Comparison of ENCODE assay signal across 25 mouse cellular contexts in genomic region chr3:81963768-81964167, GRCm38 (mm10). TPM values are rescaled to one million over a fixed set of nuclear protein-coding genes. Genes with fewer than 3 reads are reported as not detected.
DNase-seq lines count a peak whose midpoint lies in the region; ATAC-seq and TF ChIP-seq lines count a peak whose summit lies in the region.
"Had no signal": no experiment of that assay in that cellular context is flagged by ENCODE, and none has a peak within 500 bp of the region (broad histone marks: within the 10 kb centered on the region; RNA-seq: fewer than 3 reads in every experiment).

No protein-coding gene starts in this region.

- TF ChIP-seq CTCF in brain, embryonic 14.5 days (IDR thresholded peaks at IDR 0.05; ENCODE audit: borderline replicate concordance, extremely low read depth, insufficient read depth, insufficient read length): no peak

- no peaks in the 10 kb centered on the region for H3K4me1 ChIP-seq in kidney, embryonic 16.5 days (ENCODE audit: insufficient read depth, low read length)
- H3K4me1 ChIP-seq: embryonic facial prominence, embryonic 15.5 days; hindbrain, embryonic 15.5 days; limb, embryonic 10.5 days; liver, embryonic 12.5 days; midbrain, embryonic 12.5 days; neural tube, embryonic 12.5 days had no signal

- no peak overlapping the region for H3K27ac ChIP-seq in kidney, embryonic 16.5 days (ENCODE audit: low read length)
- H3K27ac ChIP-seq: embryonic facial prominence, embryonic 15.5 days; heart, adult 2 months; hindbrain, embryonic 15.5 days; limb, embryonic 10.5 days; liver, embryonic 12.5 days; midbrain, embryonic 12.5 days; neural tube, embryonic 12.5 days had no signal

- ATAC-seq in megakaryocyte progenitor cell, adult 5-6 weeks (replicated peaks; ENCODE audit: poor library complexity): peak; percentile 70
- no peak for ATAC-seq in kidney, embryonic 16.5 days (ENCODE audit: low FRiP score, low TSS enrichment)
- ATAC-seq: intestine, embryonic 16.5 days; liver, embryonic 12.5 days had no signal

- no peaks in the 10 kb centered on the region for H3K36me3 ChIP-seq in kidney, embryonic 16.5 days (ENCODE audit: insufficient read depth, low read length)
- H3K36me3 ChIP-seq: embryonic facial prominence, embryonic 15.5 days; hindbrain, embryonic 15.5 days; limb, embryonic 10.5 days; liver, embryonic 12.5 days; midbrain, embryonic 12.5 days; neural tube, embryonic 12.5 days had no signal

- H3K9ac ChIP-seq in kidney, embryonic 16.5 days (replicated peaks; ENCODE audit: low read length): no peak overlapping the region
- H3K9ac ChIP-seq: embryonic facial prominence, embryonic 15.5 days; hindbrain, embryonic 15.5 days; liver, embryonic 12.5 days; midbrain, embryonic 12.5 days; neural tube, embryonic 12.5 days had no signal

- 74% methylated on average over 5 of the region's 5 CpGs for WGBS in kidney, embryonic 16.5 days

- H3K9me3 ChIP-seq in kidney, embryonic 16.5 days (ENCODE audit: low read length): no peaks in the 10 kb centered on the region
- H3K9me3 ChIP-seq: embryonic facial prominence, embryonic 15.5 days; hindbrain, embryonic 15.5 days; limb, embryonic 10.5 days; liver, embryonic 12.5 days; midbrain, embryonic 12.5 days; neural tube, embryonic 12.5 days had no signal

- TF ChIP-seq POLR2A in brain, embryonic 14.5 days (IDR thresholded peaks at IDR 0.05; ENCODE audit: borderline replicate concordance, extremely low read depth, insufficient read depth, insufficient read length, poor library complexity, severe bottlenecking): no peak

- H3K4me3 ChIP-seq in kidney, embryonic 16.5 days (ENCODE audit: low read length): no peak overlapping the region
- H3K4me3 ChIP-seq: embryonic facial prominence, embryonic 15.5 days; heart, adult 2 months; hindbrain, embryonic 15.5 days; limb, embryonic 10.5 days; liver, embryonic 12.5 days; midbrain, embryonic 12.5 days; neural tube, embryonic 12.5 days had no signal

- no peak overlapping the region for H3K4me2 ChIP-seq in kidney, embryonic 16.5 days (replicated peaks; ENCODE audit: low read depth, low read length)
- H3K4me2 ChIP-seq: embryonic facial prominence, embryonic 15.5 days; hindbrain, embryonic 15.5 days; liver, embryonic 12.5 days; midbrain, embryonic 12.5 days; neural tube, embryonic 12.5 days had no signal

- no peaks in the 10 kb centered on the region for H3K27me3 ChIP-seq in kidney, embryonic 16.5 days (ENCODE audit: insufficient read depth, low read length)
- H3K27me3 ChIP-seq: embryonic facial prominence, embryonic 15.5 days; hindbrain, embryonic 15.5 days; liver, embryonic 12.5 days; midbrain, embryonic 12.5 days; neural tube, embryonic 12.5 days had no signal

- DNase-seq in brain, adult 2 months (ENCODE audit: low read depth, low spot score): peak; percentile 81
- DNase-seq in brain, embryonic 14.5 days (ENCODE audit: low read depth): peak; percentile 29
- DNase-seq in cerebellum, adult 9-11 months: peak; percentile 28
- DNase-seq in spleen, postnatal 10 days (ENCODE audit: low spot score in 2 of 2): no peak
- no peak for DNase-seq in lung, postnatal 36 days
- DNase-seq: gastrocnemius, postnatal 10 days; heart, adult 2 months; heart, postnatal 36 days; kidney, postnatal 10 days; lung, adult 2 months; thymus, adult 18-20 months had no signal

RNA-seq across cellular contexts. Expression of gene Tdo2, which starts 12.2 kb away (rescaled TPM):
- polyA plus RNA-seq in brain, embryonic 14.5 days (2012; rRNA removed): 0.04 and 0.18 TPM in 2 replicates
- not detected in 2 replicates for total RNA-seq in megakaryocyte progenitor cell, adult 5-6 weeks (2015)
- total RNA-seq in megakaryocyte progenitor cell, adult 5-6 weeks (2017): not detected in 2 replicates
- 0.07 and 0.19 TPM in 2 replicates for polyA plus RNA-seq in kidney, embryonic 16.5 days (2015; fragmentation: Nextera tagmentation; extraction: Ambion mirVana)
- total RNA-seq: gastrocnemius, postnatal 10 days; heart, adult 2 months; heart, postnatal 36 days had no signal
- polyA plus RNA-seq: heart, adult 2 months; midbrain, embryonic 12.5 days had no signal

RNA-seq across cellular contexts. Expression of gene Asic5, which starts 18.3 kb away (rescaled TPM):
- 0.07 TPM in 1 of 2 replicates, not detected in the other for polyA plus RNA-seq in brain, embryonic 14.5 days (2012; rRNA removed)
- total RNA-seq in megakaryocyte progenitor cell, adult 5-6 weeks (2015): not detected in 2 replicates
- total RNA-seq in megakaryocyte progenitor cell, adult 5-6 weeks (2017): not detected in 2 replicates
- 0.12 TPM in 1 of 2 replicates, not detected in the other for polyA plus RNA-seq in kidney, embryonic 16.5 days (2015; fragmentation: Nextera tagmentation; extraction: Ambion mirVana)
- total RNA-seq: adrenal gland, adult 18-20 months; gastrocnemius, postnatal 10 days; heart, adult 2 months; heart, postnatal 36 days; layer of hippocampus, adult 18-20 months; left cerebral cortex, adult 18-20 months had no signal
- polyA plus RNA-seq: embryonic facial prominence, embryonic 15.5 days; heart, adult 2 months; heart, embryonic 14.5 days; hindbrain, embryonic 15.5 days; limb, embryonic 10.5 days; liver, embryonic 12.5 days; lung, adult 2 months; midbrain, embryonic 12.5 days; neural tube, embryonic 12.5 days; stomach, embryonic 14.5 days had no signal

RNA-seq across cellular contexts. Expression of gene Ctso, which starts 31.4 kb away (rescaled TPM):
- polyA plus RNA-seq in brain, embryonic 14.5 days (2012; rRNA removed): 4.1 and 4.4 TPM in 2 replicates
- total RNA-seq in megakaryocyte progenitor cell, adult 5-6 weeks (2015): 10.3 and 12.2 TPM in 2 replicates
- 4.2 and 10.5 TPM in 2 replicates for total RNA-seq in megakaryocyte progenitor cell, adult 5-6 weeks (2017)
- 17.5 and 19.2 TPM in 2 replicates for polyA plus RNA-seq in kidney, embryonic 16.5 days (2015; fragmentation: Nextera tagmentation; extraction: Ambion mirVana)

Comparison
In these comparisons a context has a peak if more than half of its experiments do, and no peak if none do; other contexts are left out.
1. DNase-seq: peak in brain, adult 2 months (single experiment), brain, embryonic 14.5 days (single experiment) and cerebellum, adult 9-11 months (single experiment); none in spleen, postnatal 10 days (0 of 2) and lung, postnatal 36 days (single experiment).